Mouse (Mus musculus) heart, embryonic 15.5 days (tissue): Measurements from ENCODE around the gene Pfkfb2. TPM values are rescaled to one million over a fixed set of nuclear protein-coding genes. Genes with fewer than 3 reads are reported as not detected.
A peak's percentile ranks its signal among the peaks of the same experiment; 100 is the strongest.

Experiments
- ATAC-seq: fragments of 200-750 bp; cut with Nextera tagmentation; replicated peaks from 2 replicates; pipeline ENCODE4 v1.8.0; 2017; ENCODE audit warnings: low read depth, moderate TSS enrichment; ENCODE audit not compliant: insufficient number of reproducible peaks, insufficient read depth, low FRiP score
- H3K27ac ChIP-seq: fragments of 300-500 bp; sonication (generic); 2 replicates; pipeline ENCODE4 v1.5.1; 2015; ENCODE audit warnings: mild to moderate bottlenecking, inconsistent platforms
- H3K27me3 ChIP-seq: fragments of 300-500 bp; sonication (generic); 2 replicates; pipeline ENCODE4 v1.6.1; 2015; ENCODE audit warnings: inconsistent platforms
- H3K36me3 ChIP-seq: fragments of 300-500 bp; sonication (generic); 2 replicates; pipeline ENCODE4 v1.6.1; 2015; ENCODE audit warnings: mild to moderate bottlenecking, inconsistent platforms
- H3K4me1 ChIP-seq: fragments of 300-500 bp; sonication (generic); replicated peaks from 2 replicates; pipeline ENCODE4 v1.6.1; 2015; ENCODE audit warnings: inconsistent platforms
- H3K4me2 ChIP-seq: fragments of 300-500 bp; sonication (generic); 2 replicates; pipeline ENCODE4 v1.6.1; 2015; ENCODE audit warnings: inconsistent platforms, mild to moderate bottlenecking, moderate library complexity
- H3K4me3 ChIP-seq: fragments of 300-500 bp; sonication (generic); 2 replicates; pipeline ENCODE4 v1.5.1; 2015; ENCODE audit warnings: mild to moderate bottlenecking, inconsistent platforms
- H3K9ac ChIP-seq: fragments of 300-500 bp; sonication (generic); 2 replicates; pipeline ENCODE4 v1.6.1; 2015; ENCODE audit warnings: mild to moderate bottlenecking, inconsistent platforms
- H3K9me3 ChIP-seq: fragments of 300-500 bp; sonication (generic); replicated peaks from 2 replicates; pipeline ENCODE4 v1.6.1; 2016; ENCODE audit warnings: inconsistent platforms
- WGBS: fragments of 180-500 bp; shearing (Covaris S2); methylation state at CpG from one replicate; pipeline ENCODE4 v1.1.7; 2015; ENCODE audit warnings: mixed read lengths; 5-methylcytosine and 5-hydroxymethylcytosine counted together
- polyA plus RNA-seq: library from polyadenylated mRNA; unstranded; fragments of >200 nt; fragmentation: Nextera tagmentation; extraction: Ambion mirVana; gene quantifications from 2 replicates; pipeline ENCODE4 v1.2.1, GENCODE M21; 2015

Gene Pfkfb2
- polyA plus RNA-seq, 1 experiment from 2014 or later: 6.2 TPM

GRCm38 (mm10) chr1:130759689-130760088, 30.6 kb upstream of the Pfkfb2 start:
- Histone ChIP-seq H3K27ac (no peak overlapping the region), H3K36me3 (no peaks in the 10 kb centered on the region), H3K9me3 (no peaks in the 10 kb centered on the region), H3K27me3 (no peaks in the 10 kb centered on the region), H3K9ac (no peak overlapping the region), H3K4me3 (no peak overlapping the region), H3K4me2 (no peak overlapping the region), H3K4me1 (no peaks in the 10 kb centered on the region)
- ATAC-seq: no peak
- 39% methylated on average over 9 of the region's 9 CpGs for WGBS

- Histone ChIP-seq H3K9me3 (no peaks in the 10 kb centered on the region), H3K4me1 (0 out of 2 replicates have a peak, but pooled peaks cover 2% of the 10 kb centered on the region), H3K4me2 (no peak overlapping the region), H3K27ac (no peak overlapping the region), H3K9ac (no peak overlapping the region), H3K27me3 (no peaks in the 10 kb centered on the region), H3K36me3 (no peaks in the 10 kb centered on the region), H3K4me3 (no peak overlapping the region)
- ATAC-seq: no peak
- 54% methylated on average over 3 of the region's 3 CpGs for WGBS
These were observed 17.8 kb upstream of the Pfkfb2 start for GRCm38 (mm10) chr1:130746819-130747218.

GRCm38 (mm10) chr1:130745591-130745990, 16.5 kb upstream of the Pfkfb2 start:
- H3K4me2 ChIP-seq: no peak overlapping the region
- no peak for ATAC-seq
- H3K9me3 ChIP-seq: no peaks in the 10 kb centered on the region
- no peaks in the 10 kb centered on the region for H3K36me3 ChIP-seq
- no peak overlapping the region for H3K27ac ChIP-seq
- no peak overlapping the region for H3K4me3 ChIP-seq
- no peaks in the 10 kb centered on the region for H3K27me3 ChIP-seq
- H3K4me1 ChIP-seq: peaks cover 12% of the 10 kb centered on the region
- 94% methylated on average over 3 of the region's 3 CpGs for WGBS
- H3K9ac ChIP-seq: no peak overlapping the region

- 86% methylated on average over 5 of the region's 5 CpGs for WGBS
These were observed 15.9 kb upstream of the Pfkfb2 start for GRCm38 (mm10) chr1:130744961-130745360.

GRCm38 (mm10) chr1:130744217-130744616, 15.2 kb upstream of the Pfkfb2 start:
- Histone ChIP-seq H3K4me1 (peaks cover 17% of the 10 kb centered on the region), H3K9me3 (no peaks in the 10 kb centered on the region), H3K9ac (no peak overlapping the region), H3K27ac (no peak overlapping the region), H3K36me3 (no peaks in the 10 kb centered on the region), H3K27me3 (no peaks in the 10 kb centered on the region), H3K4me2 (no peak overlapping the region), H3K4me3 (no peak overlapping the region)
- WGBS: 84% methylated on average over 2 of the region's 2 CpGs
- ATAC-seq: no peak

More at GRCm38 (mm10) chr1:130744961-130745360, 15.9 kb upstream of the Pfkfb2 start:
- no peaks in the 10 kb centered on the region for H3K36me3 ChIP-seq
- ATAC-seq: no peak
- H3K27me3 ChIP-seq: no peaks in the 10 kb centered on the region
- H3K9ac ChIP-seq: no peak overlapping the region
- H3K4me1 ChIP-seq: peaks cover 16% of the 10 kb centered on the region
- H3K9me3 ChIP-seq: no peaks in the 10 kb centered on the region
- H3K4me3 ChIP-seq: no peak overlapping the region
- H3K27ac ChIP-seq: no peak overlapping the region
- H3K4me2 ChIP-seq: no peak overlapping the region

- H3K27ac ChIP-seq: no peak overlapping the region
- 65% methylated on average over 1 of the region's 1 CpGs for WGBS
These were observed 14.7 kb upstream of the Pfkfb2 start for GRCm38 (mm10) chr1:130743775-130744174.

GRCm38 (mm10) chr1:130742201-130742600, 13.1 kb upstream of the Pfkfb2 start:
- 86% methylated on average over 7 of the region's 7 CpGs for WGBS
- H3K36me3 ChIP-seq: no peaks in the 10 kb centered on the region
- H3K9ac ChIP-seq: no peak overlapping the region
- no peak for ATAC-seq
- no peak overlapping the region for H3K27ac ChIP-seq
- H3K9me3 ChIP-seq: no peaks in the 10 kb centered on the region
- H3K4me2 ChIP-seq: no peak overlapping the region
- H3K27me3 ChIP-seq: 0 out of 2 replicates have a peak, but pooled peaks cover 5% of the 10 kb centered on the region
- no peak overlapping the region for H3K4me3 ChIP-seq
- peaks cover 17% of the 10 kb centered on the region for H3K4me1 ChIP-seq

More at GRCm38 (mm10) chr1:130743775-130744174, 14.7 kb upstream of the Pfkfb2 start:
- Histone ChIP-seq H3K36me3 (no peaks in the 10 kb centered on the region), H3K4me3 (no peak overlapping the region), H3K4me2 (no peak overlapping the region), H3K9ac (no peak overlapping the region), H3K27me3 (no peaks in the 10 kb centered on the region), H3K9me3 (no peaks in the 10 kb centered on the region), H3K4me1 (peaks cover 17% of the 10 kb centered on the region)
- no peak for ATAC-seq

- WGBS: 36% methylated on average over 15 of the region's 15 CpGs
- H3K4me2 ChIP-seq: peak overlapping the region; percentile 36
- 0 out of 2 replicates have a peak, but pooled peaks cover 5% of the 10 kb centered on the region for H3K27me3 ChIP-seq
- no peak overlapping the region for H3K4me3 ChIP-seq
- peak overlapping the region; percentile 16; the same call in 1 of the 2 replicates for H3K9ac ChIP-seq
- peak; percentile 39; the same call in 1 of the 2 replicates for ATAC-seq
- H3K27ac ChIP-seq: peak overlapping the region; percentile 52
- no peaks in the 10 kb centered on the region for H3K9me3 ChIP-seq
- peaks cover 17% of the 10 kb centered on the region for H3K4me1 ChIP-seq
- H3K36me3 ChIP-seq: no peaks in the 10 kb centered on the region
These were observed 12.0 kb upstream of the Pfkfb2 start for GRCm38 (mm10) chr1:130740781-130741720.

GRCm38 (mm10) chr1:130740227-130740648, 11.2 kb upstream of the Pfkfb2 start:
- no peak overlapping the region for H3K27ac ChIP-seq
- H3K4me3 ChIP-seq: no peak overlapping the region
- no peaks in the 10 kb centered on the region for H3K36me3 ChIP-seq
- no peak overlapping the region for H3K9ac ChIP-seq
- peaks cover 17% of the 10 kb centered on the region for H3K4me1 ChIP-seq
- H3K27me3 ChIP-seq: 0 out of 2 replicates have a peak, but pooled peaks cover 5% of the 10 kb centered on the region
- ATAC-seq: no peak
- 40% methylated on average over 4 of the region's 4 CpGs for WGBS
- no peak overlapping the region for H3K4me2 ChIP-seq
- no peaks in the 10 kb centered on the region for H3K9me3 ChIP-seq

- Histone ChIP-seq H3K9ac (no peak overlapping the region), H3K27me3 (0 out of 2 replicates have a peak, but pooled peaks cover 5% of the 10 kb centered on the region), H3K27ac (no peak overlapping the region), H3K36me3 (no peaks in the 10 kb centered on the region), H3K4me2 (no peak overlapping the region), H3K9me3 (no peaks in the 10 kb centered on the region), H3K4me1 (peaks cover 22% of the 10 kb centered on the region), H3K4me3 (no peak overlapping the region)
- WGBS: 82% methylated on average over 3 of the region's 3 CpGs
- ATAC-seq: no peak
These were observed 10.6 kb upstream of the Pfkfb2 start for GRCm38 (mm10) chr1:130739636-130740035.

- Histone ChIP-seq H3K9me3 (no peaks in the 10 kb centered on the region), H3K4me3 (no peak overlapping the region), H3K4me1 (peaks cover 22% of the 10 kb centered on the region), H3K27ac (no peak overlapping the region), H3K9ac (no peak overlapping the region), H3K36me3 (no peaks in the 10 kb centered on the region), H3K4me2 (no peak overlapping the region), H3K27me3 (0 out of 2 replicates have a peak, but pooled peaks cover 5% of the 10 kb centered on the region)
- no peak for ATAC-seq
- 74% methylated on average over 3 of the region's 3 CpGs for WGBS
These were observed 9.6 kb upstream of the Pfkfb2 start for GRCm38 (mm10) chr1:130738551-130739106.
